ENCODE assay signal across 20 mouse cellular contexts in genomic region chr15:86366726-86367125, GRCm38 (mm10).
A peak's percentile ranks its signal among the peaks of the same experiment; 100 is the strongest.
DNase-seq lines count a peak whose midpoint lies in the region; ATAC-seq and TF ChIP-seq lines count a peak whose summit lies in the region.
"Had no signal": no experiment of that assay in that cellular context is flagged by ENCODE, and none has a peak within 500 bp of the region (broad histone marks: within the 10 kb centered on the region; RNA-seq: fewer than 3 reads in every experiment).

No protein-coding gene starts in this region.

- H3K9me3 ChIP-seq in limb, embryonic 14.5 days (ENCODE audit: control insufficient read depth, low read length), result no peaks in the 10 kb centered on the region
- no peaks in the 10 kb centered on the region for H3K9me3 ChIP-seq in limb, embryonic 10.5 days (replicated peaks)
- H3K9me3 ChIP-seq in midbrain, embryonic 14.5 days (ENCODE audit: control insufficient read depth, low read length), result no peaks in the 10 kb centered on the region
- H3K9me3 ChIP-seq: embryonic facial prominence, embryonic 15.5 days; forebrain, embryonic 15.5 days; liver, embryonic 15.5 days; neural tube, embryonic 12.5 days had no signal

- H3K9ac ChIP-seq in limb, embryonic 14.5 days (ENCODE audit: low read depth, low read length, severe bottlenecking), result 0 out of 2 replicates have a peak overlapping the region, but pooled peaks have one; percentile 12
- no peak overlapping the region; the same call in 1 of the 2 replicates for H3K9ac ChIP-seq in midbrain, embryonic 14.5 days (replicated peaks; ENCODE audit: low read length)
- H3K9ac ChIP-seq: embryonic facial prominence, embryonic 15.5 days; forebrain, embryonic 15.5 days; liver, embryonic 15.5 days; neural tube, embryonic 12.5 days had no signal

- TF ChIP-seq POLR2A in limb, embryonic 14.5 days (IDR thresholded peaks at IDR 0.05; ENCODE audit: borderline replicate concordance, extremely low read depth, insufficient read depth, insufficient read length), result no peak

- H3K36me3 ChIP-seq in limb, embryonic 14.5 days (ENCODE audit: control insufficient read depth, insufficient read depth, low read length), result no peaks in the 10 kb centered on the region
- H3K36me3 ChIP-seq in limb, embryonic 10.5 days, result no peaks in the 10 kb centered on the region
- H3K36me3 ChIP-seq in midbrain, embryonic 14.5 days (ENCODE audit: control insufficient read depth, insufficient read depth, low read length), result no peaks in the 10 kb centered on the region
- H3K36me3 ChIP-seq: embryonic facial prominence, embryonic 15.5 days; forebrain, embryonic 15.5 days; liver, embryonic 15.5 days; neural tube, embryonic 12.5 days had no signal

- H3K4me1 ChIP-seq in limb, embryonic 14.5 days (ENCODE audit: control insufficient read depth, insufficient read depth, low read length), result no peaks in the 10 kb centered on the region
- peaks cover 10% of the 10 kb centered on the region; the same call in 1 of the 2 replicates for H3K4me1 ChIP-seq in limb, embryonic 10.5 days
- H3K4me1 ChIP-seq in midbrain, embryonic 14.5 days (ENCODE audit: control insufficient read depth, insufficient read depth, low read length), result peaks cover 20% of the 10 kb centered on the region
- H3K4me1 ChIP-seq: embryonic facial prominence, embryonic 15.5 days had no signal

- H3K27me3 ChIP-seq in limb, embryonic 14.5 days (ENCODE audit: control insufficient read depth, insufficient read depth, low read length), result no peaks in the 10 kb centered on the region
- no peaks in the 10 kb centered on the region for H3K27me3 ChIP-seq in limb, embryonic 10.5 days (ENCODE audit: low read depth, poor library complexity, severe bottlenecking)
- H3K27me3 ChIP-seq in midbrain, embryonic 14.5 days (ENCODE audit: control insufficient read depth, insufficient read depth, low read length), result no peaks in the 10 kb centered on the region
- H3K27me3 ChIP-seq: embryonic facial prominence, embryonic 15.5 days; forebrain, embryonic 15.5 days; liver, embryonic 15.5 days; neural tube, embryonic 12.5 days had no signal

- 72% methylated on average over 4 of the region's 4 CpGs for WGBS in limb, embryonic 14.5 days
- WGBS in limb, embryonic 10.5 days, result 86% methylated on average over 4 of the region's 4 CpGs
- 80% methylated on average over 4 of the region's 4 CpGs for WGBS in midbrain, embryonic 14.5 days

- no peak overlapping the region for H3K27ac ChIP-seq in limb, embryonic 14.5 days (replicated peaks; ENCODE audit: low read depth, low read length)
- no peak overlapping the region for H3K27ac ChIP-seq in limb, embryonic 10.5 days
- peak overlapping the region; percentile 61 for H3K27ac ChIP-seq in midbrain, embryonic 14.5 days (replicated peaks; ENCODE audit: low read depth, low read length)
- H3K27ac ChIP-seq: embryonic facial prominence, embryonic 15.5 days; liver, embryonic 15.5 days; neural tube, embryonic 12.5 days had no signal

- no peak for ATAC-seq in limb, embryonic 14.5 days (ENCODE audit: low FRiP score, low read depth)
- no peak for ATAC-seq in midbrain, embryonic 14.5 days (ENCODE audit: low FRiP score, low TSS enrichment)
- ATAC-seq: forebrain, embryonic 15.5 days; intestine, postnatal 0 days had no signal

- no peak overlapping the region for H3K4me3 ChIP-seq in limb, embryonic 14.5 days (replicated peaks; ENCODE audit: low read length)
- H3K4me3 ChIP-seq in limb, embryonic 10.5 days, result no peak overlapping the region
- H3K4me3 ChIP-seq in midbrain, embryonic 14.5 days (replicated peaks; ENCODE audit: low read depth, low read length), result no peak overlapping the region
- H3K4me3 ChIP-seq: embryonic facial prominence, embryonic 15.5 days; forebrain, embryonic 15.5 days; liver, embryonic 15.5 days; neural tube, embryonic 12.5 days had no signal

- DNase-seq in cerebellum, postnatal 10 days, result peak; percentile 47 to 70
- no peak for DNase-seq in cerebellum, adult 8-10 months
- DNase-seq in limb, embryonic 14.5 days (ENCODE audit: low spot score), result no peak
- DNase-seq in limb, embryonic 10.5 days (ENCODE audit: low spot score), result no peak
- DNase-seq in MN1 (ENCODE audit: low spot score), result peak; percentile 44
- no peak for DNase-seq in midbrain, embryonic 14.5 days
- DNase-seq in urinary bladder, postnatal 36 days (ENCODE audit: low spot score in 2 of 2), result no peak
- DNase-seq in thymus, adult 18-20 months, result no peak
- DNase-seq: cerebellum, adult 9-10 months; gastrocnemius, postnatal 14 days; heart, adult 11 months; kidney, postnatal 25 days; liver; right cerebral cortex, adult 18-20 months had no signal

- H3K4me2 ChIP-seq in limb, embryonic 14.5 days (replicated peaks; ENCODE audit: low read depth, low read length, severe bottlenecking), result no peak overlapping the region
- no peak overlapping the region for H3K4me2 ChIP-seq in midbrain, embryonic 14.5 days (ENCODE audit: low read length)
- H3K4me2 ChIP-seq: embryonic facial prominence, embryonic 15.5 days; forebrain, embryonic 15.5 days; heart, embryonic 11.5 days; liver, embryonic 15.5 days; neural tube, embryonic 12.5 days had no signal

Comparison
In these comparisons a context has a peak if more than half of its experiments do, and no peak if none do; other contexts are left out.
1. DNase-seq: peak in cerebellum, postnatal 10 days (2 of 2) and MN1 (single experiment); none in cerebellum, adult 8-10 months (single experiment), limb, embryonic 14.5 days (single experiment), limb, embryonic 10.5 days (single experiment), midbrain, embryonic 14.5 days (single experiment), urinary bladder, postnatal 36 days (0 of 2) and thymus, adult 18-20 months (0 of 2).